Mouse (Mus musculus): ENCODE results near the gene Thumpd3.
A peak's percentile ranks its signal among the peaks of the same experiment; 100 is the strongest.

The Thumpd3 gene

DNA sequence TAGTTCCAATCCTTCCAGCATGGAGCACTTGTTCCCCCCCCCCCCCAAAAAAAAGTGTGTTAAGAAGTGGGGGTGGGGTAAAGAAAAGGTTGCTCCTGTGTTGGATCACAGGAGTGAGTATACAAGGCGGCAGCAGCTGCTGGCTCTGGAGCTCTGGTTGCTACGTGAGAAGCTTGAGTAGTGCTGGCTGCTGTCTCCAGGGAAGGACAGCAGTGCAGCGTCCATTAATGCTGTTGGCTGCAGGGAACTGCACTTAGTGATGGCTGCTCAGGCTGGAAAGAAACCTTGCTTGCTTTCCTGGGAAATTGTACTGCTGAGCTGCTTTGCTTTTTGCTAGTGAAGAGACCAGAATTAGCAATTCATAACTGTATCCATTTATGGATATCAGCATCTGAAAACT is 33.5 kb downstream of the Thumpd3 start:
- peak; percentile 21 to 33 for DNase-seq

DNA sequence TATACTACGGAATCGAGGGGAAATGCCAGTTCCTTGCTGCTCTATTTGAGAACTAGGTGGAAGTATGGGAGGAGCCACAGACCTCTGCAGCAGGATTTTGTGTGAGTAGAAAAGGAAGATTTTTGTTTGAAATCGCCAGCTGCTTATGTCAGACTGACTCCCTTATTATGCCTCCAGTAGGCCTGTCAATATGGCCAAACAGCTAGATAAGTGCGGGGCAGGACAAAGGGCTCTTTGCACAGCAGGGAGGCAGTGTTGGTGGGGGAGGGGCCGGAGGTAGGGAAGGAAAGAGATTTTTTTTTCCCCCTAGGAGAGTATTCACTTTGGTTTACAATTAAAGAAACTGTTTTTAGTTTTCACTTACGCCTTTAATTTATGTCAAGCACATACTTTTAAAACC is 36.2 kb downstream of the Thumpd3 start:
- DNase-seq, result peak in 1 of 2 experiments; percentile 14

DNA sequence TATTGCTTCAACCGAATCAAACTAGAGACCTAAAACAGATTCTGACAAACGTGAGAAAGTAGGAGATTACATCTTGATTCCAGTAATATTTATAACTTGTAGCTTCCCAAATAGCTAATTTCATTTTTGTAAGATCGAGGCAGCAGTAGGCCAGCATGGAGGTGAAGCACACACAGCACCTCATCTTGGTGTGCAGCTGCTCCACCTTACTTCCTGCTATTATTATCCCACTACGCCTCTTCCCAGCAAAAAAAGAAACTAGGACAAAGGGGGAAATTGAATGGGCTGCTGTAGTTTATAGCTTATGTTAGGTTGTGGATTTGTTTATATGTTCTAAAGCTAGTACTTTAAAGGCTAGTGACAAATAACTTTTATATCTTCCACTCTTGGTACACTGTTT is 38.6 kb downstream of the Thumpd3 start:
- no peak for DNase-seq

DNA sequence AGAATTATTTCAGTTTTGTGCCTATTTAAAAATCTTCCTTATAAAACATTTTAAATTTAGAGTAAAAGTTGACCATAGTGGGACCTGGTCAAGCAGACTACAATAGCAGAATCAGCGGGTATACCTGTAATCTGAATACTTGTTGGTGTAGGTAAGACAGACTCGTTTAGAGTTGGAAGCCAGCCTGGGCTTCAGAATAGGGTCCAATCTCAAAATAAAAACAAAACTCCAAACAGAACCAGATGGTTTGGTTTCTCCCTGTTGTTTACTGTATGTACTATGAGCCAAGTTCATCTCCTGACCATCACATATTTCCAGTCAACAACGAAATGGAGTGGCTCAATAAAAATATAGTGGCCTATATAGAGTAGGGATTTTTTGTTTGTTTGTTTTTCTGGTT is 47.2 kb downstream of the Thumpd3 start:
- DNase-seq, result no peak

DNA sequence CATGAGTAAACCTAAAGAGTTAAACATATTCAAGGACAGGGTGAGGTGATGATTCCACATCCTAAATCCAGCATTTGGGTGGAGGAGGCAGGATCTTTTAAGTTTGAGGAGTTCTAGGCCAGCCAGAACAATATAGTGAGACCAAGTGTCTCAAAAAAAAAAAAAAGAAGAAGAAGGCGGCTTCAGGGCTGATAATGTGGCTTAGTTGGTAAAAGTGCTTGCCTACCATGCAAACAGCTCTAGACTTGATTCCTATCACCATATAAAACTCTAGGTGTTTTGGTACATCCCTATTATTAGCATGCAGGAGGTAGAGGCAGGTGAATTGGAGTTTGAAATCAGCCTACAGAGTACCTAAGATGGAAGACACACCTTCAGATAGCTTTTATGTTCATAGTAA is 49.5 kb downstream of the Thumpd3 start:
- DNase-seq, result no peak

DNA sequence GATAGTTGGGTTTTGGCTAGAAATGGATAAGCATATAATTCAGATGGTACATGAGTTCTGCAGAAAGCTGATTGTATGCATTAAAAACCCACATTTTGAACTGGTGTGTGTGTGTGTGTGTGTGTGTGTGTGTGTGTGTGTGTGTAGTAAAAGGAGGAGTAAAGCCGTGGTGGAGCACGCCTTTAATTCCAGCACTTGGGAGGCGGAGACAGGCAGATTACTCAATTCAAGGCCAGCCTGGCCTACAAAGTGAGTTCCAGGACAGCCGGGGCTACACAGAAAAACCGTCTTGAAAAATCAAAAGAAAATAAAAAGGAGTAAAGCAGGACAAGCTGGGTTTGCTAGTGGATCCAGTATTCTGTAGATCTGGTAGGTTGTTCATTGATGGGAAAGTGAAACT is 51.6 kb downstream of the Thumpd3 start:
- no peak for DNase-seq

DNA sequence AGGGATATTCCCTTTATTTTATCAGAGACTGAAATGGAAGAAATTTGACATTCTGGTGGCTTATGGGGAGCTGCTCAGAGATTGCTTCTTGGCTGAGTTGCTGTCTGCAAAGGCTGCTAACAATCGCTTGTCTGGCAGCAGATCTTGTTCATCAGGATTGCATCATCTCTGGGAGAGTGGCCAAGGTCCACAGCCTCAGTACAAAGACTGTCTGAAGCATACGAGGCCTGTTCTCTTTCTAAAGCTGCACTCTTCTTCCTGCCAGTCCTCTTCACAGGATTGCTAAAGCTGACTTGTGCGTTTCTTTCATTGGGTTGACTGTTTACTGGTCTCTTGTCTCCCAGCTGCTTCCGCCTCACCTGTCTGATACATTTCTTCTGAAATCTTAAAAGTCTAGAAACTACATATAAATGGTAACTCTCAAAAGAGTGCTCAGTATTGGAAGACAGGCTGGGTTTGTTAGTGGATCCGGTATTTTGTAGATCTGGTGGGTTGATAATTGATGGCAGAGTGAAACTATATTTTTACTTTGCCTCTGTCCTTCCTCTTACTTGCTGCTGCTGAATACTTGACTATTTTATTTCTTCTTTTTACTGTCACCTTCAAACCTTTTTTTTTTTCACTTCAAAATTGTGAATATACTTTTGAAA is 53.7 kb downstream of the Thumpd3 start:
- peak; percentile 90 to 91 for DNase-seq

DNA sequence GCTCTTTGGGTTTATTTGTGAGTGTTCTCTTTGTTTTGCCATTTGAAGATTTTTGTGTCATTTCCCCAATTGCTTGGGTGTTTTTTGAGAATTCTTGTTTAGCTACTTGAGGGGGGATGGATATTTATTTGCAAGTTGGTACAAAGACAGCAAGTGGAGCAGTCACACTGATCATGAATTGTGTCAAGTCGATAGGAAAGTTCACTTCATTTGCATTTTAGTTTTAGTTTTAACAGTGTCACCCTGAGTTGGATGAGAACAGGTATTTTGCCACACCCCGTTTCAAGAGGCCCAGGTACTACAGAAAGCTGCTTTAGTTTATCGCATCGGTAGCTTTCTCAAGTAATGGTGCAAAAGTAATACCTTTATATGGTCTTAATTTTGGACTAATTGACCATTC is 56.5 kb downstream of the Thumpd3 start:
- no peak for DNase-seq

DNA sequence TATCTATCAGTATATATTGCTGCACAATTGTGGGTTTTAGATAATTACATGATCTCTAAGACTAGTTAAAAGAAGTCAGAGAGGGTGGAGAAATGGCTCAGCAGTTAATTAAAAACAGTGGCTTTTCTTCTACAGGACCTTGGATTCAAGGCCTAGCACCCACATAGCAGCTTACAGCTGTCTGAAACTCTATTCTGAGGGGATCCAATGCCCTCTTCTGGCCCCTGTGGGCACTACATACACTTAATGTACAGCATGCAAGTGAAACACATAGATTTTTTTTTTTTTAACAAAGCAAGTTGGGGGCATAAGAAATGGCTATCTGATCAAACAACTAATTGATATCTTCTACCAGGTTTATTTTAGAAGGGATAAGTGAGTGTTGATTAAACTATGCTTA is 57.7 kb downstream of the Thumpd3 start:
- DNase-seq, result peak; percentile 39 to 78

DNA sequence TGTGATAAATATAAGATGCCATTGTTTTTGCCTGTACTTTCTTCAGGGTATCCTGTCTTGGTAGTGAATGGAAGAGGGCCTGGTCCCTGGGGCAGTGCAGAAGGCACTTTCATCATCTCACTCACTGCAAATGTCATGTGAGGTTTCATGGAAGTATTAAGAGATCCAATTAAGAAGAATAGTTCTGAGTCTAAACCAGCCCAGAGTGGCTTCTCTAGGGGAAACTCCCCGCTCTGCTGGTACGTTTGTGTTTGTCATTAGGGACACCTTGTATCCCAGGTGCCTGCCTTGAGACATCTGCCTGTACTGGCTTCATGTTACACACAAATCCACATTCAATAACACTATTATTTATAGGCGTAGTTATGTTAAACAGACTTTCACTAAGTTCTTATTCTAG is 63.4 kb downstream of the Thumpd3 start:
- no peak for DNase-seq

DNA sequence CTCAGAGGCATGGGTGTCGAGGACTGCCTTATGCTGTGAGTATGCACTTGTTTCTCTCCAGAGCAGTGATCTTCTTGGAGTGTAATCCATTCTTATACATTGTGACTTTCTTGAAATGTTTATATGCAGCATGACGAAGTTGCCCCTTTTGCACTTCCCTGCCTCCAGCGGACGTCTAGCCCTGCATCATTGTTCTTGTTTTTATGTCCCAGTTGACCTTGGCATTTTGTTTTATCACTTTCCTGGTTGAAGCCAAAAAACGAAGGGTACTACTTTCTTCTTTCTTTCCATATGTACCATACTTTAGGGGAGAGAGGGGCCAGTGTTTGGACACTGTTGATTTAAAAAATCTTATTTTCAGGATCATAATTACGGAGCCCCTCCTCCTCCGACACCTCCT is 63.9 kb downstream of the Thumpd3 start:
- no peak for DNase-seq

Data from lung, postnatal 4 days (tissue).